Mouse (Mus musculus) thymus, postnatal 14 days (tissue): ENCODE data around the gene Tgfbr3l.

Source experiments
- DNase-seq: peaks from one replicate; pipeline ENCODE4 v3.0.0; 2021

Gene Tgfbr3l

DNA sequence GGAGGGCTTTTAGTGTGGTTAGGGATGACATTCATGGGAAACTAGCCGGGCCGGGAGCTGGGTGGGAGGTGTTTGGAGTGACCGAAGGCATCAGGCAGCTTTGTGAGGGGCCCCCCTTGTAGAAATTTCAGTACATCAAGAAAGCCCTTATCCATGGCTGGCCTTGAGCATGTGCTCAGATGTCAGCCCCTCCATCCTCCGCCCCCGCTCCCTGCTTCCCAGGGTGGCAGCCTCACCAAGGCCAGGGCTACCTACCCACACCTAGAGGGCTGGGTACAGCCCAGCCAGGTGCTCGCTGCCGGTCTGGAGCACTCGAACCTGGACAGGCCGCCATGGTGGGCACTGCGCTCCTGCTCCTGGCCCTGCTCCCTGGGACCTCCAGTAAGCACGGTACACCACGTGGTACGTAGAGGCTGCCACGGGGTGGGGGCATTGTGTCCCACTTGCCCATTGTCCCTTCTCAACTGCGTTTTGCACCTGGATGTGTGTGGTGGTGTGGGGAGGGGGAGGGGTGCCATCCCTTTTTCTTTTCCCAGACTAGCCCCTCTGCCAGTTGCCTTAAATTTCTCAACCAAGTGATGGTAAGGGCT lies at the start of gene Tgfbr3l:
TSS of gene Tgfbr3l (plus strand) at position 264 of the 590 bp plus-strand sequence.
- no peak for DNase-seq

GRCm38 (mm10) chr8:4201321-4201720 lies 46.7 kb upstream of the Tgfbr3l start:
- no peak for DNase-seq

DNA sequence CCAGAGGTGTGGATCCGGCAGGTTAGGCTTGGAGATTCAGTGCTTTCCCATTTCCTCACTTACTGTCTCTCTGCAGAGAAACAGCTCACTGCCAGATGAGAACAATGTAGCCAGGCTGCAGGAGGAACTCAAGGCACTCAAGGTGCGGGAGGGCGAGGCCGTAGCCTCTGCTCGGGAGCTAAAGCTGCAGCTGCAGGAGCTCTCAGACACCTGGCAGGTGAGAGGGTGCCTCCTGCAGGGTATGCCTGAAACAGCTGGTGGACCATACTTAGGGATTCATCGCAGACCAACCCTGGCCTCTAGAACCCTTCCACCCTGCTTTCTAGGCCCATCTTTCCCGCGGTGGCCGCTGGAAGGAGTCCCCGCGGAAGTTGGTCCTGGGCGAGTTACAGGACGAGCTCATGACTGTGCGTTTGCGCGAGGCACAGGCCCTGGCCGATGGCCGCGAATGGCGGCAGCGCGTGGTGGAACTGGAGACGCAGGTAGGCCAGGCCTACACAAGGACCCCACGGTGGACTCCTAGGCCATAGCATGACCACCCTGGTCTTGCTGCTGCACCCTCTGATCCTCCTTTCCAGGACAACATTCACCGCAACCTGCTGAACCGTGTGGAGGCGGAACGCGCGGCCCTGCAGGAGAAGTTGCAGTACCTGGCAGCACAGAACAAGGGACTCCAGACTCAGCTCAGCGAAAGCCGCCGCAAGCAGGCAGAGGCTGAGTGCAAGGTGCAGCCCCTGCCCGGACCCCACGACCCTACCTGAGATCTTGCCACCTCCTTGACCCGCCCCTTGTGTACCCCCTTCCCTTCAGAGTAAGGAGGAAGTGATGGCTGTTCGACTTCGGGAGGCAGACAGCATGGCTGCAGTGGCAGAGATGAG lies 42.5 kb upstream of the Tgfbr3l start:
- no peak for DNase-seq

- no peak for DNase-seq
Observed at GRCm38 (mm10) chr8:4206182-4207015, 41.6 kb upstream of the Tgfbr3l start.

DNA sequence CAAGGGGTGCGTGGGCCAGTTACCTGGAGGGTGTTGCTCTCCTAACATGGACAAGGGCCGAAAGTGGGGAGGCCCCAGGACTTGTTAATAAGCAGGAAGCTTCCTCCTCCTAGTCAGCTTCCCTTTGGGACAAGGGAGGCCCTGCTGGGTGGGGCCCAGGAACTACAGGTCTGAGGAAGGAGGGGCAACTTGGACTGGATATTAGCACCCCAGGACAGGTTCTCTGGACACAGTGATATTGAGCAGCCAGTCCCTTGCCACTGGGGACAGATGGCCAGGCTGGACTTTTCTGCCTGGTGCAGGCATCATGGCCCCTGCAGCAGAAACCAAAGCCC lies 41.0 kb upstream of the Tgfbr3l start:
- no peak for DNase-seq

- no peak for DNase-seq
Observed at GRCm38 (mm10) chr8:4211097-4211496, 36.9 kb upstream of the Tgfbr3l start.

DNA sequence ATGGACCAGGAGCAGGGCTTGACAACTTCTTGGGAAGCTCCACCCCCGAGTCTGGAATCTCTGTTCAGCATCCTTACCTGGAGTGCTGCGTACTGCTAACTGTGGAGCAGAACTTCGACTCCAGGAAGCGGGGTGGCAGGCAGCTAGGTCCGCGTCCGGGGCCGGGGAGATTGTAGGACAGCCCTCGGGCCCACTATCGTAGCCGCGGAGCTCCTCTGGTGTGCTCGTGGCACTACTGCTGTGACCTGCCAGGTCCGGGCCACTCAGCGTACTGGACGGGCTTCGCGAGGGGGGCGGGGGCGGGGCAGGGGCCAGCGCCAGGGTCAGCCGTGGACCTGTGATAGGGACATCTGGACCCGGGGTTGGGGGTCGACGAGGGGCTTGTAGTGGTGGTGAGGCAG lies 35.2 kb upstream of the Tgfbr3l start:
- DNase-seq, result no peak

DNA sequence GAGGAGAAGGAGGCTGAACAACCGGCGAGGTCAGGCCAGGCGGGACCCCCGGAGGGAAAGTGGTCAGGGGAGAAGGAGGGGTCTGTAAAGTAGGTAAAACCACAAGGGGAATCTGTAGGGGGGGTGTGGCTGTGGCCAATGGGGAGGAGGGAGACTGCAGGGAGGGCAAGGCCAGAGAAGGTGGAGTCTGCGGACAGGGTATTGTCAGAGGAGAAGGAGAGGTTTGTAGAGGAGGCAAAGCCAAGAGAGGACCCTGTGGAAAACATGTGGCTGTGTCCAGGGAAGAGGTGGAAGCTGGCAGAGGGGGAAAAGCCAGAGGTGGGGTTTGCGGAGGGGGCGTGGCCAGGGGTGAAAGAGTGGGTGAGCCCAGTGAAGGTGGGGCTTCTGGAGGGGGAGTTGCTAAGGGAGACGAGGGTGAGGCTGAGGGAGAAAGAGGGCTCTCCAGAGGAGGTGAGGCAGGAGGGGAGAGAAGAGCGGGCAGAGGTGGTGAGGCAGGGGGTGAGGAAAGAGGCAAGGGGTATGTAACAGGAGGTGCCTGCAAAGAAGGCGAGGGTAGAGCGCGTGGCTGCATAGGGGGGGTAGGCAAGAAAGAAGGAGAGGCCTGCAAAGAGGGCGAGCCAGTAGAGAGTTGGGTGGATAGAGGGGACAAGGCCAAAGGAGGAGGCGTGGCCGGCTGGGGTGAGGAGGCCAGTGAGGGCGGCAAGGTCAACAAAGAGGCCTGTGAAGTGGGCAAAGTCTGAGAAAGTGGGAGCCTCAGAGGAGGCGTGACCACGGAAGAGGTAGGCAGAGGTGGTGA lies 34.6 kb upstream of the Tgfbr3l start:
- peak; percentile 70 for DNase-seq

- peak; percentile 69 for DNase-seq
Observed at GRCm38 (mm10) chr8:4214006-4214980, 33.7 kb upstream of the Tgfbr3l start.

- no peak for DNase-seq
Observed at GRCm38 (mm10) chr8:4216296-4216695, 31.7 kb upstream of the Tgfbr3l start.

- peak; percentile 39 for DNase-seq
Observed at GRCm38 (mm10) chr8:4216791-4217621, 31.0 kb upstream of the Tgfbr3l start, which contains the start of gene Prr36. Prr36 (minus strand) TSS chr8:4217459.

DNA sequence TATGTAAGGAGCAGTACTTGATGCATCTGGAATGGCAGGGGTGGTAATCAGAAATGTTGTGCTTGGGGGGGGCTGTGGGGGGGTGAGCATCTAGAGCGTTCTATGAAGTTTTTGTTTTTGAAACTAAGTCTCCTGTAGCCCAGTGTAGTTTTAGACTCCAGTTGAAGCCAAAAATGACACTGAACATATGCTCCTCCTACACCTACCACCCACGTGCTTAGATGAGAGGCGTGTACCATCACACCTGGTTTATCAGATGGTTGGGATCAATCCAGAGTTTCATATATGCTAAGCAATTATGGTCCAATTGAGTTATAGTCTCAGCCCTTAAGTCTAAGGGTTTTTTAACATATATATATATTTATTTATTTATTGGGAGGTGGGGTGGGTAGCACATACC lies 28.4 kb upstream of the Tgfbr3l start:
- no peak for DNase-seq

- no peak for DNase-seq
Observed at GRCm38 (mm10) chr8:4222059-4222458, 26.0 kb upstream of the Tgfbr3l start.

DNA sequence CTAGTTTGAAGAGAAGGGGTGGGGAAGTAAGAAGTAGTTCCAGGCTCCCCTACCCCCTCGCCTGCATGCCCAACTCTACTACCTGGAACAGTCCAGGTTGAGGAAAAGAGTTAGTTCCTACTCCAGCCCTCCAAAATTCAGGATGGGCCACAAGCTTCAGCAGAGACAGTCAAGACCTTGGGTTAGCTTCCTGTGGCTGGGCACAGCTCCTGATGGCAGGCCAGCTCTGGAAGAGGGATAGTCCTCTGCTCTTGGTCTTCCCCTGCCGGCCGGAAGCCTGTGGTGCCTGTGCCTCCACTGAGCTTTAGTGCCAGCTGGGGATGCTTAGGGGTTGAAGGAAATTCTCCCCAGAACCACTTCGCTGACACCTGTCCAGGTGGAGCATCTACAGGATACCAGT lies 21.7 kb upstream of the Tgfbr3l start:
- DNase-seq, result no peak

GRCm38 (mm10) chr8:4226739-4227347 lies 21.2 kb upstream of the Tgfbr3l start, which contains the start of gene Lrrc8e:
Lrrc8e (plus strand) TSS chr8:4226827.
- DNase-seq, result no peak

- no peak for DNase-seq
Observed at GRCm38 (mm10) chr8:4227919-4228318, 20.1 kb upstream of the Tgfbr3l start.

DNA sequence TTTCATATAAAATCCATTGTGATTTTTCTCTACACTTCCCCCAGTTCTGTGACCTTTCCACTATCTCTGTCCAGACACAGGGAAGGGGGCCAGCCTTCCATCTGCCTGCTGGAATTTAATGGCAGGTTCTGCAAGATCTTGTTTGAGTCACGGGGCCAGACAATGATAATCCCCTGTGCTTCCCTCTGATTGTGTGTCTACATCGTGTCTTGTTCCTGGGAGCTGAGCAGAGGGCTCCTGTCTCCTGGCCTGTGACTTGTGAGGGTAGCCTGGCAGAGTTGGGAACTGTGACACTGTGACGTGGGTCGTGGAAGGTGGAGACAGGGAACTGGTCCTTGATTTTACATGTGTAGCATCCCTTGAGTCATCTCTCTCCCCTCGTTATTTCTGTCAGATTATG lies 18.2 kb upstream of the Tgfbr3l start:
- DNase-seq, result no peak

DNA sequence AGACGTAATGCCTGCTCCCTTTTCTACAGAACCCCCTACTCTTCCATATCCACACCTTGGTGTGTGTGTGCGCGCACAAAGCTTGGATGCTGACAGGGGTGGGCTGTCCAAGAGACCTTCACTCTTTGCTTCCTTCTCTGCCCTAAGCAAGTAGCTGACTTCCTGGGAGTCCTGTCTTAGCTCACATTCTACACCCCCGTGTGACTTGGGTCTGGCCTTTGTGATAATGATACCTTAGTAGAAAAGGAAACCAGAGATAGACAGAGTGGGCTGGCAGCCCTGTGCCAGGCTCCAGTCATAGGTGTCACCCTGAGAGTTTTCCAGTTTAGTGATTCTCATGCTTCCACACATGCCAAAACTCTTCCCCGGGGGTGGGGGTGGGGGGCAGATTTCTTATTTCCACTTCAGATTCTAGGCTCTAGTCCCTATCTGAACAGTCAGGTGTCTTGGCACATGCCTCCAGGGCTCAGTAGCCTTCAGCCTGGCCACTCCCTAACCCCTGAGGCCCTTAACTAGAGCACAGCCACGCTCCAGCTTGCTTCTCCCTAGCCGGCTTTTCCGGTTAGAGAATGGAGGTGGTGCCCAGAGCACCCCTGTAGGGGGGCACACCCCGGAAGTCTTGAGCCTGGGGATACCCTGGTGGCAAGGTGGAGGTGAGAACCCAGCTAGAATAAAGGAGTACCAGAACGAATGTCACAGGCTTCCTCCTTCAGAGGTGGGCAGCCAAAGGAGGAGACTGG lies 17.2 kb upstream of the Tgfbr3l start:
- no peak for DNase-seq

- no peak for DNase-seq
Observed at GRCm38 (mm10) chr8:4237814-4238433, 10.1 kb upstream of the Tgfbr3l start.
